Mouse (Mus musculus) ES-E14 (cell line): ENCODE measurements around the gene Crxos. TPM values are rescaled to one million over a fixed set of nuclear protein-coding genes. Genes with fewer than 3 reads are reported as not detected.

Experiments used
- DNase-seq: peaks from one replicate; pipeline ENCODE4 v3.0.0-alpha.2; 2013; ENCODE audit warnings: low read depth, low spot score
- H3K27ac ChIP-seq: 2 replicates; pipeline ENCODE4 v1.5.1; 2012; ENCODE audit warnings: low read depth, mild to moderate bottlenecking, low read length, moderate library complexity, mixed read lengths; ENCODE audit not compliant: poor library complexity, insufficient read depth, severe bottlenecking
- H3K36me3 ChIP-seq: 2 replicates; pipeline ENCODE4 v1.6.1; 2012; ENCODE audit warnings: mild to moderate bottlenecking, low read length, moderate library complexity, mixed read lengths; ENCODE audit not compliant: control insufficient read depth, poor library complexity, insufficient read depth, severe bottlenecking
- H3K4me1 ChIP-seq, 2 experiments: fragments of 150-350 bp in 1 of 2; sonication (generic) in 1 of 2; 2 replicates each; pipeline ENCODE4 v1.6.1; 2012; ENCODE audit warnings: low read length in 2 of 2, mild to moderate bottlenecking in 1 of 2, mixed read lengths in 1 of 2; ENCODE audit not compliant: control insufficient read depth in 2 of 2, insufficient read depth in 2 of 2, poor library complexity in 1 of 2
- H3K4me3 ChIP-seq, 2 experiments: fragments of 150-350 bp in 1 of 2; sonication (generic) in 1 of 2; 2 replicates each; pipeline ENCODE4 v1.5.1; 2012; ENCODE audit warnings: low read length in 2 of 2, low read depth in 1 of 2, mild to moderate bottlenecking in 1 of 2, mixed read lengths in 1 of 2; ENCODE audit not compliant: insufficient read depth in 1 of 2, poor library complexity in 1 of 2, severe bottlenecking in 1 of 2
- H3K9ac ChIP-seq: 2 replicates; pipeline ENCODE4 v1.6.1; 2012; ENCODE audit warnings: low read depth, mild to moderate bottlenecking, low read length, mixed read lengths; ENCODE audit not compliant: poor library complexity, insufficient read depth, severe bottlenecking
- H3K9me3 ChIP-seq: fragments of 150-350 bp; sonication (generic); 2 replicates; pipeline ENCODE4 v1.6.1; 2012; ENCODE audit warnings: low read depth, mild to moderate bottlenecking, low read length; ENCODE audit not compliant: control insufficient read depth, insufficient read depth
- CHD2 ChIP-seq: IDR thresholded peaks from 2 replicates; pipeline ENCODE4 v1.6.1; 2014; ENCODE audit warnings: mild to moderate bottlenecking, low read depth, low read length, inconsistent platforms
- HCFC1 ChIP-seq: IDR thresholded peaks from 2 replicates; pipeline ENCODE4 v1.6.1; 2012; ENCODE audit warnings: low read length, inconsistent platforms, borderline replicate concordance; ENCODE audit not compliant: insufficient read depth
- MAFK ChIP-seq: IDR thresholded peaks from 2 replicates; pipeline ENCODE4 v1.6.1; 2014; ENCODE audit warnings: mild to moderate bottlenecking, low read depth, low read length, inconsistent platforms; ENCODE audit not compliant: insufficient read depth
- ZC3H11A ChIP-seq: IDR thresholded peaks from 2 replicates; pipeline ENCODE4 v1.6.1; 2012; ENCODE audit warnings: low read depth, mild to moderate bottlenecking, inconsistent platforms, low read length, borderline replicate concordance
- ZNF384 ChIP-seq: IDR thresholded peaks from 2 replicates; pipeline ENCODE4 v1.6.1; 2012; ENCODE audit warnings: low read depth, low read length, inconsistent platforms
- in situ Hi-C, 2 experiments: fragments of 600-800 bp; cut with MboI; formaldehyde crosslinking; loops; one replicate each; pipeline ENCODE4 v1.15.1; 2025; ENCODE audit warnings: low sequenced_read_pairs in 2 of 2, inconsistent platforms in 1 of 2; ENCODE audit not compliant: unreplicated experiment in 2 of 2
- total RNA-seq: library from RNA; depleted of rRNA; stranded (reverse); fragments of 300-350 nt; gene quantifications from 2 replicates; pipeline ENCODE4 v1.2.3, GENCODE M21; 2012; rRNA removed

The Crxos gene
- total RNA-seq, 1 experiment: 19.1 TPM

DNA sequence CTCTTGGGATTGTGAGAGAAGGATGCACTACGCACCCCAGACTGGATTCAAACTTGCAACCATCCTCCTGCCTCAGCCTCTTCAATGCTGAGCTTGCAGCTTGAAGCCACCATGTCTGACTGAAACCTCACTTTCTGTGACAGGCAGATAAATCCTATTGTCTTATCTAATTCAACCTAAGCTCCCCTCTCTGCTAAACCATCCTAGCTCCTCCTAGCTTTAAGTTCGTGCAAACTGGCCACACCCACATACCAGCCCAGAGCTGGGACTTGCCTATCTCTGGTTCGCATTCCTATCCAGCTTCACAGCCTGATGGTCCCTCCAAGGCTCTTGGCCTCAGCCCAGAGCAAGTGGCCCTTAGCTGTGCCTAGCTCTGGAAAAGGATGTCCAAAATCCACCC lies 70.0 kb downstream of the Crxos start:
- in situ Hi-C loops: loop anchor here in 1 of 2 experiments (25.0 kb wide), 2 partner anchors 185 to 310 kb away; partner anchors contain the start of genes C5ar1, Inafm1 and Slc8a2
- no peaks in the 10 kb centered on the region for H3K36me3 ChIP-seq
- no peak overlapping the region for H3K4me3 ChIP-seq
- H3K4me1 ChIP-seq: peaks cover 3 to 19% of the 10 kb centered on the region in 2 experiments; a peak in 2 of 4 replicates
- no peak overlapping the region for H3K9ac ChIP-seq
- no peak overlapping the region for H3K27ac ChIP-seq
- TF ChIP-seq MAFK: no peak
- TF ChIP-seq CHD2: no peak
- no peak for TF ChIP-seq HCFC1
- no peak for TF ChIP-seq ZNF384
- no peak for TF ChIP-seq ZC3H11A
- no peaks in the 10 kb centered on the region for H3K9me3 ChIP-seq
- no peak for DNase-seq

Other genes starting within 250 kb of the Crxos start
- gene Obox3, start 242.7 kb upstream of the Crxos start, total RNA-seq: not detected in 2 replicates
- not detected in 2 replicates for gene Obox5, start 132.5 kb upstream of the Crxos start, total RNA-seq
- gene Obox6, start 42.9 kb upstream of the Crxos start, total RNA-seq: 0.76 and 0.79 TPM in 2 replicates
- 0.16 TPM in 1 of 2 replicates, not detected in the other for gene Crx, start 2.6 kb upstream of the Crxos start, total RNA-seq
- gene Selenow, start 39.8 kb downstream of the Crxos start, total RNA-seq: 36.3 and 54.0 TPM in 2 replicates
- 212 and 220 TPM in 2 replicates for gene Nop53, start 63.5 kb downstream of the Crxos start, total RNA-seq
- 3.8 and 6.8 TPM in 2 replicates for gene Ehd2, start 85.0 kb downstream of the Crxos start, total RNA-seq
- 3.5 and 3.6 TPM in 2 replicates for gene Bicra, start 165.3 kb downstream of the Crxos start, total RNA-seq
- gene Zfp541, start 179.2 kb downstream of the Crxos start, total RNA-seq: 0.36 and 0.53 TPM in 2 replicates
- gene Napa, start 215.8 kb downstream of the Crxos start, total RNA-seq: 99.5 and 103 TPM in 2 replicates
- gene Kptn, start 237.3 kb downstream of the Crxos start, total RNA-seq: 15.4 and 20.0 TPM in 2 replicates
- gene Slc8a2, start 247.2 kb downstream of the Crxos start, total RNA-seq: 3.1 and 7.8 TPM in 2 replicates